Mouse (Mus musculus): Measurements from ENCODE around the gene Mrgprh.

DNA sequence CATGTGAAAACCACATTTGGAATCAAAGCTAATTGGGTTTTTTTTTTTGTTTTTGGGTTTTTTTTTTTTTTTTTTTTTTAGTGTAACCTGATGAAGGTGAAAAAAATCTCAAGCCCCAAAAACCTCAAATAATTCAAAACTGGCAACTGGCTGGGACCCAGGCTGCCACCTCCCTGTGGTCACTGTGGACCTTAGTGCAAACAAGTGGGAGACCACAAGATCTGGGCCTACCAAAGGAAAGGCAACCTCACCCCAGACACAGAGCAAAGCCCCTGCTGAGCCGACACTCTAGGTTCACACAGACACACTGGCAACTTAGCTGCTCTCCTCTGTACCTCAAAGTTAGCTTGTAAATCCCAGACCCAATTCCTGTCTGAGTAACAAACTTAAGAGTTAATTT is 28.5 kb downstream of the Mrgprh start:
- TF ChIP-seq SMC3 (IDR thresholded peaks at IDR 0.05; ENCODE audit: low read depth, low read length), result no peak
- no peak for TF ChIP-seq CTCF (IDR thresholded peaks at IDR 0.05 in 2 of 3, conservative IDR thresholded peaks at IDR 0.05 in 1 of 3; ENCODE audit: control insufficient read depth in 1 of 3, insufficient read depth in 1 of 3, low read depth in 2 of 3, low read length in 3 of 3, poor library complexity in 1 of 3, severe bottlenecking in 1 of 3)
- TF ChIP-seq UBTF (IDR thresholded peaks at IDR 0.05; ENCODE audit: borderline replicate concordance, insufficient read depth, low read depth, low read length), result no peak
- TF ChIP-seq E2F4 (IDR thresholded peaks at IDR 0.05; ENCODE audit: borderline replicate concordance, low read depth, low read length), result no peak
- TF ChIP-seq GATA1 (IDR thresholded peaks at IDR 0.05; ENCODE audit: low read depth, low read length), result no peak
- TF ChIP-seq USF1 (IDR thresholded peaks at IDR 0.05; ENCODE audit: low read depth, low read length), result no peak
- no peak for TF ChIP-seq POLR2A (IDR thresholded peaks at IDR 0.05; ENCODE audit: control insufficient read depth in 1 of 2, insufficient read depth in 1 of 2, low read depth in 1 of 2, low read length in 2 of 2, poor library complexity in 1 of 2)
- TF ChIP-seq RAD21 (IDR thresholded peaks at IDR 0.05; ENCODE audit: low read depth, low read length), result no peak

Data from MEL (cell line).